Mouse (Mus musculus): ENCODE data around the gene Prpf39. TPM values are rescaled to one million over a fixed set of nuclear protein-coding genes. Genes with fewer than 3 reads are reported as not detected.

Gene Prpf39
- polyA plus RNA-seq, 1 experiment from 2014 or later = 81.1 TPM

Other genes starting within 250 kb of the Prpf39 start
- gene Gm527, start 118.4 kb upstream of the Prpf39 start, polyA plus RNA-seq (2016; fragmentation: Nextera tagmentation; extraction: Ambion mirVana) = 3.8 and 4.9 TPM in 2 replicates
- gene Klhl28, start 70.8 kb upstream of the Prpf39 start, polyA plus RNA-seq (2016; fragmentation: Nextera tagmentation; extraction: Ambion mirVana) = 9.9 and 10.8 TPM in 2 replicates
- 29.6 and 31.0 TPM in 2 replicates for gene Togaram1, start 70.5 kb upstream of the Prpf39 start, polyA plus RNA-seq (2016; fragmentation: Nextera tagmentation; extraction: Ambion mirVana)
- gene Fkbp3, start 37.7 kb downstream of the Prpf39 start, polyA plus RNA-seq (2016; fragmentation: Nextera tagmentation; extraction: Ambion mirVana) = 568 and 612 TPM in 2 replicates
- gene Fancm, start 39.3 kb downstream of the Prpf39 start, polyA plus RNA-seq (2016; fragmentation: Nextera tagmentation; extraction: Ambion mirVana) = 22.7 and 25.4 TPM in 2 replicates
- gene Mis18bp1, start 136.3 kb downstream of the Prpf39 start, polyA plus RNA-seq (2016; fragmentation: Nextera tagmentation; extraction: Ambion mirVana) = 76.4 and 83.9 TPM in 2 replicates
- gene Wdr20rt, start 189.2 kb downstream of the Prpf39 start, polyA plus RNA-seq (2016; fragmentation: Nextera tagmentation; extraction: Ambion mirVana) = not detected in 2 replicates